Mouse (Mus musculus): ENCODE data around the gene Defb7. TPM values are rescaled to one million over a fixed set of nuclear protein-coding genes. Genes with fewer than 3 reads are reported as not detected.

The Defb7 gene
- not detected for total RNA-seq (2023)

GRCm38 (mm10) chr8:19494797-19495196 lies at the start of gene Defb7:
Gene Defb7 (plus strand): TSS chr8:19495097.

Other genes starting within 250 kb of the Defb7 start
- not detected for gene Defb5, start 247.5 kb upstream of the Defb7 start, total RNA-seq (2023)
- gene Defb3, start 201.7 kb upstream of the Defb7 start, total RNA-seq (2023), result not detected
- gene Defb8, start 47.5 kb upstream of the Defb7 start, total RNA-seq (2023), result not detected
- not detected for gene 4930467E23Rik, start 234.5 kb downstream of the Defb7 start, total RNA-seq (2023)

All from CD8-positive naive resting alpha-beta T cell, adult 57 days (primary cell).